Mouse (Mus musculus): ENCODE data around the gene Gm20458.

Gm20458 gene

GRCm38 (mm10) chr2:164537003-164537402 is 76.2 kb downstream of the Gm20458 start:
- DNase-seq (ENCODE audit: low spot score), result no peak

Measured in layer of hippocampus, adult 11-12 months (tissue).